Mouse (Mus musculus) ovary, adult 2 months (tissue): Measurements from ENCODE around the gene Sh3rf3. TPM values are rescaled to one million over a fixed set of nuclear protein-coding genes. Genes with fewer than 3 reads are reported as not detected.

Source experiments
- polyA plus RNA-seq: library from polyadenylated mRNA; depleted of rRNA; stranded (reverse); fragments of >200 nt; gene quantifications from 2 replicates; pipeline ENCODE4 v1.2.3, GENCODE M21; 2012; rRNA removed

The Sh3rf3 gene
- 3.9 and 4.4 TPM in 2 replicates for polyA plus RNA-seq

GRCm38 (mm10) chr10:58813081-58813800 lies at the start of gene Sh3rf3:
Gene Sh3rf3 (plus strand): TSS chr10:58813359.

Other genes starting within 250 kb of the Sh3rf3 start
- 0.36 and 1.1 TPM in 2 replicates for gene Edar, start 137.7 kb upstream of the Sh3rf3 start, polyA plus RNA-seq
- gene Gm17542, start 95.1 kb upstream of the Sh3rf3 start, polyA plus RNA-seq = not detected in 2 replicates